Mouse (Mus musculus) neutrophil, adult 5-6 weeks (primary cell): Measurements from ENCODE around the gene Cyfip2. TPM values are rescaled to one million over a fixed set of nuclear protein-coding genes. Genes with fewer than 3 reads are reported as not detected.

Experiments
- ATAC-seq: fragments of 151-379, 151-347 bp; 2 replicates; pipeline ENCODE4 v1.8.0; 2017; ENCODE audit warnings: mild to moderate bottlenecking, moderate TSS enrichment; ENCODE audit not compliant: insufficient number of reproducible peaks, poor library complexity, low FRiP score, severe bottlenecking; ENCODE audit errors: extremely low read depth
- total RNA-seq: library from RNA; stranded (forward); fragments of 200-1000 nt; gene quantifications from 2 replicates; pipeline ENCODE4 v1.2.3, GENCODE M21; 2017

Cyfip2 gene
- total RNA-seq, 1 experiment from 2014 or later = 121 TPM

DNA sequence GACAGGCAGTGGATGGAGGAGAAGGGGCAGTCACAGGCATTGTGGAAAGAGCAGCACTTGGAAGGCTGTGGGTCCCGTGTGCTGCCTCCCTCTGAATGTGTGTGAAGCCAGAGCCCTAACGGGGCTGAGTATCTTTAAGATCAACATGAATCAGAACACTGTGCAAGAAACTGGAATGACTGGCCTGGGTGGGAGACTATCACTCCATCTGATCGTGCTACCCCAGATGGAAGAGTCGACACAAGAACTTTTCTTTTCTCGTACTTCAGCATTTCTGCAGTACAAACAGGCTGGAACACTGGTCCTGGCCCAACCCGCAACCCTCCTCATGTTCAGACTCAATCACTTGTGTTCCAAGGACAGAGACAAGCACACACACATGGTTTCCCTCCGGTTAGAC is 144.2 kb downstream of the Cyfip2 start:
- ATAC-seq = no peak

- no peak for ATAC-seq
Measured at GRCm38 (mm10) chr11:46165866-46166585, 146.6 kb downstream of the Cyfip2 start, which contains the start of gene Nipal4. TSS of gene Nipal4 (minus strand) at chr11:46166508.

DNA sequence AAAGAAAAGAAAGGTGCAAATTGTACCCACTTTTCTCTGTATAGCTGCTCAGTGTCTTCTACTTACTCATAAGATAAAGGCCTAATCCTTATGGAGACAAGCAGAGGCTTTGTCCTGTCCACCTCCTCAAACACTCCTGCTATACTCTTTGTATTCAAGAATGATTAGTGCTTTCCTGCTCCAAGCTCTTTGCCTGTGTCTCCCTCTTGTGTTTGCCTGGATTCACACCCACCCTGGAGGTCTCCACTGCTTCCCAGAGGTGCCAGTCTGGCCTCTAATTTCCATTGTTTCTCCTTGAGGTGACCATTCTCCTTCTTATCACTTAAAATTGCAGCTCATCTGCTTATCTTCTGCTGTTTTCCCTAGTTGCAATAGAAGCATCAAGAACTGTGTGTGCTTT is 155.2 kb downstream of the Cyfip2 start:
- no peak for ATAC-seq

DNA sequence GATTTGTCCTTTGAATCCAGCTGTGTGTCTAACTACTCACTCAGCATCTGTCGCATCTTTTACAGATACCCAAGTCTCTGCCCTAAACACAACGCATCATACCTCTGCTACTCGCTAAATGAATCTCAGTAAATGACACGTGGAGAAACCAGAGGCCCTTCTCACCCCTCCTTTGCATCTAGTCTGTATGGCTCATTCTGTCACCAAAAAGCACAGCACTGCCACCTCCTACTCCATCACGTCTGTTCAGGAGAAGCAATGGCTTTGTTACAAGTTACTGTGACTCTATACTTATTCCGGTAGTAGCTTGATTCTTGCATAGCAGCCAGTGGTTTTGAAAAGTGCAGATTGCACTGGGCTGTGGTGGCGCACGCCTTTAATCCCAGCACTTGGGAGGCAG is 155.7 kb downstream of the Cyfip2 start:
- ATAC-seq = no peak

- no peak for ATAC-seq
Measured at GRCm38 (mm10) chr11:46146619-46147018, 166.0 kb downstream of the Cyfip2 start.

GRCm38 (mm10) chr11:46145163-46145875 is 167.3 kb downstream of the Cyfip2 start:
- ATAC-seq = no peak

Other genes with a start within 250 kb of the Cyfip2 start
- gene Nipal4, start 146.4 kb downstream of the Cyfip2 start, total RNA-seq = 0.12 TPM in 1 of 2 replicates, not detected in the other
- 0.35 and 0.37 TPM in 2 replicates for gene Fndc9, start 77.3 kb downstream of the Cyfip2 start, total RNA-seq
- 28.7 and 29.5 TPM in 2 replicates for gene Itk, start 76.7 kb upstream of the Cyfip2 start, total RNA-seq
- gene Fam71b, start 83.7 kb upstream of the Cyfip2 start, total RNA-seq = 1.1 TPM in 1 of 2 replicates, not detected in the other
- gene Med7, start 124.1 kb upstream of the Cyfip2 start, total RNA-seq = 35.0 and 43.6 TPM in 2 replicates
- 1.5 and 2.1 TPM in 2 replicates for gene Havcr2, start 142.1 kb upstream of the Cyfip2 start, total RNA-seq
- gene Gm12169, start 211.4 kb upstream of the Cyfip2 start, total RNA-seq = not detected in 2 replicates